Mouse (Mus musculus) hindbrain, embryonic 16.5 days (tissue): ENCODE measurements around the gene Ppp2r5c. TPM values are rescaled to one million over a fixed set of nuclear protein-coding genes. Genes with fewer than 3 reads are reported as not detected.

Experiments
- ATAC-seq: fragments of 200-750 bp; cut with Nextera tagmentation; 2 replicates; pipeline ENCODE4 v1.8.0; 2017; ENCODE audit warnings: moderate TSS enrichment, moderate library complexity
- H3K27ac ChIP-seq: fragments of 300-500 bp; sonication (generic); 2 replicates; pipeline ENCODE4 v1.5.1; 2014; ENCODE audit warnings: low read depth, mild to moderate bottlenecking, control low read depth, low read length, moderate library complexity
- H3K27me3 ChIP-seq: fragments of 300-500 bp; sonication (generic); replicated peaks from 2 replicates; pipeline ENCODE4 v1.6.1; 2014; ENCODE audit warnings: low read length; ENCODE audit not compliant: control insufficient read depth, insufficient read depth
- H3K36me3 ChIP-seq: fragments of 300-500 bp; sonication (generic); 2 replicates; pipeline ENCODE4 v1.6.1; 2014; ENCODE audit warnings: mild to moderate bottlenecking, low read length, moderate library complexity, mixed read lengths; ENCODE audit not compliant: control insufficient read depth, insufficient read depth
- H3K4me1 ChIP-seq: fragments of 300-500 bp; sonication (generic); 2 replicates; pipeline ENCODE4 v1.6.1; 2014; ENCODE audit warnings: low read depth, low read length; ENCODE audit not compliant: control insufficient read depth, insufficient read depth
- H3K4me2 ChIP-seq: fragments of 300-500 bp; sonication (generic); 2 replicates; pipeline ENCODE4 v1.6.1; 2014; ENCODE audit warnings: mild to moderate bottlenecking, low read length, control low read depth, moderate library complexity
- H3K4me3 ChIP-seq: fragments of 300-500 bp; sonication (generic); 2 replicates; pipeline ENCODE4 v1.5.1; 2014; ENCODE audit warnings: mild to moderate bottlenecking, low read length, control low read depth, moderate library complexity
- H3K9ac ChIP-seq: fragments of 300-500 bp; sonication (generic); 2 replicates; pipeline ENCODE4 v1.6.1; 2014; ENCODE audit warnings: low read depth, mild to moderate bottlenecking, control low read depth, low read length, moderate library complexity
- H3K9me3 ChIP-seq: fragments of 300-500 bp; sonication (generic); 2 replicates; pipeline ENCODE4 v1.6.1; 2014; ENCODE audit warnings: mild to moderate bottlenecking, low read length, moderate library complexity; ENCODE audit not compliant: control insufficient read depth
- WGBS: fragments of 180-500 bp; shearing (Covaris S2); extraction: QIAGEN DNeasy Blood & Tissue Kit; methylation state at CpG from one replicate; pipeline ENCODE4 v1.1.7; 2014; 5-methylcytosine and 5-hydroxymethylcytosine counted together
- polyA plus RNA-seq: library from polyadenylated mRNA; unstranded; fragments of >200 nt; fragmentation: Nextera tagmentation; extraction: Ambion mirVana; gene quantifications from 2 replicates; pipeline ENCODE4 v1.2.1, GENCODE M21; 2015

The Ppp2r5c gene
- polyA plus RNA-seq, 1 experiment from 2014 or later, result 136 TPM

GRCm38 (mm10) chr12:110563383-110563782 lies 116.5 kb downstream of the Ppp2r5c start:
- Histone ChIP-seq H3K27ac (no peak overlapping the region), H3K27me3 (no peaks in the 10 kb centered on the region), H3K4me3 (no peak overlapping the region), H3K4me1 (no peaks in the 10 kb centered on the region), H3K36me3 (peaks cover 36% of the 10 kb centered on the region), H3K9ac (no peak overlapping the region), H3K4me2 (no peak overlapping the region), H3K9me3 (no peaks in the 10 kb centered on the region)
- ATAC-seq, result no peak
- WGBS, result 90% methylated on average over 11 of the region's 11 CpGs

GRCm38 (mm10) chr12:110564848-110565247 lies 117.9 kb downstream of the Ppp2r5c start:
- Histone ChIP-seq H3K27me3 (no peaks in the 10 kb centered on the region), H3K36me3 (peaks cover 45% of the 10 kb centered on the region), H3K4me1 (no peaks in the 10 kb centered on the region), H3K9me3 (no peaks in the 10 kb centered on the region), H3K4me2 (no peak overlapping the region), H3K27ac (no peak overlapping the region), H3K9ac (no peak overlapping the region), H3K4me3 (no peak overlapping the region)
- 96% methylated on average over 11 of the region's 11 CpGs for WGBS
- no peak for ATAC-seq

- no peak for ATAC-seq
- 94% methylated on average over 9 of the region's 9 CpGs for WGBS
- Histone ChIP-seq H3K36me3 (peaks cover 51% of the 10 kb centered on the region), H3K4me1 (no peaks in the 10 kb centered on the region), H3K9ac (no peak overlapping the region), H3K27ac (no peak overlapping the region), H3K4me2 (no peak overlapping the region), H3K27me3 (no peaks in the 10 kb centered on the region), H3K4me3 (no peak overlapping the region), H3K9me3 (no peaks in the 10 kb centered on the region)
Measured at GRCm38 (mm10) chr12:110566366-110566765, 119.4 kb downstream of the Ppp2r5c start.

GRCm38 (mm10) chr12:110571050-110571449 lies 124.1 kb downstream of the Ppp2r5c start:
- Histone ChIP-seq H3K9ac (no peak overlapping the region), H3K27ac (no peak overlapping the region), H3K36me3 (peaks cover 31% of the 10 kb centered on the region), H3K27me3 (no peaks in the 10 kb centered on the region), H3K4me2 (no peak overlapping the region), H3K4me1 (no peaks in the 10 kb centered on the region), H3K9me3 (no peaks in the 10 kb centered on the region), H3K4me3 (no peak overlapping the region)
- WGBS, result 94% methylated on average over 10 of the region's 10 CpGs
- no peak for ATAC-seq

GRCm38 (mm10) chr12:110572351-110572750 lies 125.4 kb downstream of the Ppp2r5c start:
- no peak overlapping the region for H3K4me2 ChIP-seq
- H3K27me3 ChIP-seq, result no peaks in the 10 kb centered on the region
- 95% methylated on average over 4 of the region's 4 CpGs for WGBS
- H3K27ac ChIP-seq, result no peak overlapping the region
- peaks cover 31% of the 10 kb centered on the region for H3K36me3 ChIP-seq
- no peak overlapping the region for H3K4me3 ChIP-seq
- H3K9ac ChIP-seq, result no peak overlapping the region
- ATAC-seq, result no peak
- no peaks in the 10 kb centered on the region for H3K9me3 ChIP-seq
- no peaks in the 10 kb centered on the region for H3K4me1 ChIP-seq

- ATAC-seq, result no peak
- Histone ChIP-seq H3K27me3 (no peaks in the 10 kb centered on the region), H3K4me3 (no peak overlapping the region), H3K4me1 (no peaks in the 10 kb centered on the region), H3K4me2 (no peak overlapping the region), H3K27ac (no peak overlapping the region), H3K9me3 (no peaks in the 10 kb centered on the region), H3K9ac (no peak overlapping the region), H3K36me3 (peaks cover 20% of the 10 kb centered on the region)
- WGBS, result 87% methylated on average over 8 of the region's 8 CpGs
Measured at GRCm38 (mm10) chr12:110573635-110574034, 126.7 kb downstream of the Ppp2r5c start.

GRCm38 (mm10) chr12:110575926-110576325 lies 129.0 kb downstream of the Ppp2r5c start:
- Histone ChIP-seq H3K27ac (no peak overlapping the region), H3K27me3 (no peaks in the 10 kb centered on the region), H3K9ac (no peak overlapping the region), H3K36me3 (peaks cover 6% of the 10 kb centered on the region; the same call in 1 of the 2 replicates), H3K4me3 (no peak overlapping the region), H3K4me2 (no peak overlapping the region), H3K9me3 (no peaks in the 10 kb centered on the region), H3K4me1 (no peaks in the 10 kb centered on the region)
- no peak for ATAC-seq
- 83% methylated on average over 4 of the region's 4 CpGs for WGBS

- no peaks in the 10 kb centered on the region for H3K4me1 ChIP-seq
- H3K4me3 ChIP-seq, result no peak overlapping the region
- H3K36me3 ChIP-seq, result peaks cover 3% of the 10 kb centered on the region; the same call in 1 of the 2 replicates
- H3K9ac ChIP-seq, result no peak overlapping the region
- no peak overlapping the region for H3K27ac ChIP-seq
- WGBS, result 92% methylated on average over 9 of the region's 9 CpGs
- H3K4me2 ChIP-seq, result no peak overlapping the region
- H3K27me3 ChIP-seq, result no peaks in the 10 kb centered on the region
- ATAC-seq, result no peak
- H3K9me3 ChIP-seq, result no peaks in the 10 kb centered on the region
Measured at GRCm38 (mm10) chr12:110578333-110578732, 131.4 kb downstream of the Ppp2r5c start.

- H3K27me3 ChIP-seq, result no peaks in the 10 kb centered on the region
- H3K9me3 ChIP-seq, result no peaks in the 10 kb centered on the region
- WGBS, result 78% methylated on average over 6 of the region's 6 CpGs
- H3K9ac ChIP-seq, result no peak overlapping the region
- H3K27ac ChIP-seq, result no peak overlapping the region
- no peak for ATAC-seq
- no peak overlapping the region for H3K4me2 ChIP-seq
- peaks cover 13% of the 10 kb centered on the region for H3K4me1 ChIP-seq
- no peak overlapping the region for H3K4me3 ChIP-seq
- no peaks in the 10 kb centered on the region for H3K36me3 ChIP-seq
Measured at GRCm38 (mm10) chr12:110588622-110589021, 141.7 kb downstream of the Ppp2r5c start.

GRCm38 (mm10) chr12:110590804-110591259 lies 143.9 kb downstream of the Ppp2r5c start:
- Histone ChIP-seq H3K9me3 (no peaks in the 10 kb centered on the region), H3K4me2 (peak overlapping the region; percentile 95), H3K36me3 (no peaks in the 10 kb centered on the region), H3K27ac (peak overlapping the region; percentile 97), H3K4me1 (peaks cover 13% of the 10 kb centered on the region), H3K9ac (peak overlapping the region; percentile 88), H3K27me3 (no peaks in the 10 kb centered on the region), H3K4me3 (peak overlapping the region; percentile 84)
- 2% methylated on average over 15 of the region's 15 CpGs for WGBS
- ATAC-seq, result peak; percentile 37
